Mouse (Mus musculus) liver, adult 2 months (tissue): Measurements from ENCODE around the gene Pus10. TPM values are rescaled to one million over a fixed set of nuclear protein-coding genes. Genes with fewer than 3 reads are reported as not detected.

Source experiments
- DNase-seq: peaks from one replicate; pipeline ENCODE4 v3.0.0-alpha.2; 2011; ENCODE audit warnings: low read depth, low spot score; ENCODE audit errors: extremely low read depth
- H3K27ac ChIP-seq: fragments of 200-500 bp; replicated peaks from 2 replicates; pipeline ENCODE4 v1.5.1; 2012; ENCODE audit warnings: low read depth, mild to moderate bottlenecking, control low read depth, inconsistent platforms, low read length; ENCODE audit not compliant: insufficient read depth
- H3K27me3 ChIP-seq: fragments of 200-500 bp; 2 replicates; pipeline ENCODE4 v1.6.1; 2012; ENCODE audit warnings: mild to moderate bottlenecking, moderate library complexity, low read length, inconsistent platforms; ENCODE audit not compliant: control insufficient read depth, insufficient read depth
- H3K36me3 ChIP-seq: fragments of 200-500 bp; 2 replicates; pipeline ENCODE4 v1.6.1; 2012; ENCODE audit warnings: low read length, inconsistent platforms; ENCODE audit not compliant: control insufficient read depth, insufficient read depth
- H3K4me1 ChIP-seq: fragments of 200-500 bp; 2 replicates; pipeline ENCODE4 v1.6.1; 2011; ENCODE audit warnings: low read length; ENCODE audit not compliant: control insufficient read depth, insufficient read depth
- H3K4me3 ChIP-seq: fragments of 200-500 bp; 2 replicates; pipeline ENCODE4 v1.5.1; 2011; ENCODE audit warnings: low read depth, mild to moderate bottlenecking, control low read depth, low read length, moderate library complexity; ENCODE audit not compliant: insufficient read depth
- H3K79me2 ChIP-seq: fragments of 200-500 bp; 2 replicates; pipeline ENCODE4 v1.6.1; 2012; ENCODE audit warnings: inconsistent platforms, mild to moderate bottlenecking, low read length, moderate library complexity; ENCODE audit not compliant: control insufficient read depth, insufficient read depth
- H3K9ac ChIP-seq: fragments of 200-500 bp; 2 replicates; pipeline ENCODE4 v1.6.1; 2012; ENCODE audit warnings: low read depth, mild to moderate bottlenecking, control low read depth, inconsistent platforms, low read length
- CTCF ChIP-seq: fragments of 200-500 bp; IDR thresholded peaks from 2 replicates; pipeline ENCODE4 v1.5.1; 2011; ENCODE audit warnings: low read depth, low read length, control low read depth
- POLR2A ChIP-seq: fragments of 200-500 bp; IDR thresholded peaks from 2 replicates; pipeline ENCODE4 v1.6.1; 2011; ENCODE audit warnings: low read length, control low read depth; ENCODE audit not compliant: insufficient read depth; ENCODE audit errors: extremely low read depth
- WGBS: fragments of 180-500 bp; shearing (Covaris S2); methylation state at CpG from one replicate; pipeline ENCODE4 v1.1.7; 2018; 5-methylcytosine and 5-hydroxymethylcytosine counted together
- polyA plus RNA-seq: library from polyadenylated mRNA; depleted of rRNA; stranded (reverse); fragments of >200 nt; gene quantifications from 2 replicates; pipeline ENCODE4 v1.2.3, GENCODE M21; 2012
- total RNA-seq: library from RNA; depleted of rRNA; stranded (reverse); fragments of >200 nt; gene quantifications from 2 replicates; pipeline ENCODE4 v1.2.3, GENCODE M21; 2014

The Pus10 gene
- total and polyA plus RNA-seq, 2 experiments: 1.7 to 21.6 TPM

DNA sequence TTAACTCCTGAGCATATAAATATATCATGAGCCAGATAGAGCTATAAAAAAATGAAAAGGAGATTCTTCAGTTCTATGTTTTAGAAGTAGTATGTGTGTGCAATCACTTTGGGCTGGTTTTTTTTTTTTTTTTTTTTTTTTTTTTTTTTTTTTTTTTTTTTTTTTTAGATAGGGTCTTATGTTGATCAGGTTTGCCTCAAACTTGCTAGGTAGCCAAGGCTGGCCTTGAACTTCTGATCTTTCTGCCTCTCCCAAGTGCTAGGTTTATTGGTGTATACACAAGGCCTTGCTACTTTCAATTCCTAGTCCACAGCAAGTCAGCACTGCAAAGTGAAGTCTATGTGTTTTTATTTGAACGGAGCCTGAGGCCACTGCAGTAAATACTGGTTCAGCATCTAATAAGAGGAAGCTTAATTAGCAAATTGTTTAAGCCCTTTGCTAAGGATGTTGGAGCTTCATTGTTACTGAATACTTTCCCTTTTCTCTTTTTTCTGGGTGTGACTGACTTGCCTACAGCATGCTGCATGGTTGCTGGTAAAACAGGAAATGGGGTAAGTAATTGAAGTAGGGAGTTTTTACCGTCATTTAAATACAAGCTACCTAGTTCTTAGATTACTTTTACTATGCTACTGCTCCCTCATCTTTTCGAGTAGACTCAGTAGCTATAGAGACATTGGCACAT lies 34.1 kb downstream of the Pus10 start:
- peak; percentile 39 for DNase-seq
- Histone ChIP-seq H3K27me3 (no peaks in the 10 kb centered on the region), H3K79me2 (no peaks in the 10 kb centered on the region), H3K27ac (no peak overlapping the region), H3K4me3 (no peak overlapping the region), H3K36me3 (peaks cover 2% of the 10 kb centered on the region; the same call in 1 of the 2 replicates), H3K9ac (no peak overlapping the region), H3K4me1 (peaks cover 5% of the 10 kb centered on the region; the same call in 1 of the 2 replicates)
- 79% methylated on average over 3 of the region's 3 CpGs for WGBS
- TF ChIP-seq POLR2A (no peak), CTCF (no peak)

DNA sequence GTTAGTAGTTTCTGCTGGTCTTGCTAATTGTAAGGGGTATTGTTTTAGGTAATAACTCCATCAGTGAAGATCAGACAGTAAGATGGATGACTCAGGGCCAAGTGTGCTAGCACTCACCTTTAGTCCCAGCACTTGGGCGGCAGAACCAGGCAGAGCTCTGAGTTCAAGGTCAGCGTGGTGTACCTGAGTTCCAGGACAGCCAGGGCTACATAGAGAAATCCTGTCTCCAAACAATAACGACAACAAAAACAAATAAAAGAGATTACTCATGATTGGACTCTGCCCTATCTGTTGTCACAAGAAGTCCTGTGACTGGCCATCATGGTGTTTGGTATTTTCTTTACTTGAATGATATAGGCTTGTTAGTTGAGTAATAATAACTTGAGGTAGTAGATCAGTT lies 36.4 kb downstream of the Pus10 start:
- H3K9ac ChIP-seq: no peak overlapping the region
- 0 out of 2 replicates have a peak, but pooled peaks cover 3% of the 10 kb centered on the region for H3K4me1 ChIP-seq
- no peaks in the 10 kb centered on the region for H3K27me3 ChIP-seq
- no peak overlapping the region for H3K4me3 ChIP-seq
- no peaks in the 10 kb centered on the region for H3K79me2 ChIP-seq
- peaks cover 6% of the 10 kb centered on the region; the same call in 1 of the 2 replicates for H3K36me3 ChIP-seq
- peak; percentile 82 for DNase-seq
- no peak overlapping the region for H3K27ac ChIP-seq
- TF ChIP-seq CTCF: no peak
- no peak for TF ChIP-seq POLR2A
- whole genome bisulfite sequencing: 27% methylated on average over 3 of the region's 3 CpGs

DNA sequence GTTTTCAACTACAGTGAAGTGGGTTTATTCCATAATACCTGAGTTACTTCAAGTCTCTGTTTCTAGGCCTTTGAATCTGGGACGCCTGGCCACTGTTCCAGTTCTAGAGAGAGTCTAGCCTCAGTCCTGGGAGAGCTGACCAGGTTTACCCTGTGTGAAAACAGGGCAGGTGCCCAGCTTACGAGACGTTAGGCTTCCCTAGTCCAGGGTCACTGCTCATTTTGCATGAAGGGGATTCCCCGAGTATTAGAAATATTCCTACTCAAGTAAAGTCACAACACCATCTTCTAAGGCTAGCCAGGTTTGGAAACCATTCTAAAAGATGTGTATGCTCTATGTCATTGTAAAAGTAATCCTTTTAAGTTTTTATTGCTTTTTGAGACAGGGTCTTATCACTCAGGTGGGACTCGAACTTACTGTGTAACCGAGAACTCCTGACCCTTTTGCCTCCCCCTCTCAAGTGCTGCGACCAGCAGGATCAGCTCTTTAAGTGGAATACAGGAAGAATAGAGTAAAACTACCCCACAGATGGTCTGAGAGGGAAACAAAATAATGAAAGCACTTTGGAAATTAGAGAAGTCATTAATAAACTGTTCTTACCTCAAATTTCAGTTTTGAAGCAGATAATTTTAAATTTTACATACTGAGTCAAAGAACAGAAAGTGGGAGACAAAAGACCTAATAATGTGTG lies 39.3 kb downstream of the Pus10 start:
- Histone ChIP-seq H3K4me1 (no peaks in the 10 kb centered on the region), H3K4me3 (no peak overlapping the region), H3K9ac (no peak overlapping the region), H3K27ac (no peak overlapping the region), H3K79me2 (no peaks in the 10 kb centered on the region), H3K27me3 (no peaks in the 10 kb centered on the region), H3K36me3 (peaks cover 23% of the 10 kb centered on the region)
- 89% methylated on average over 7 of the region's 7 CpGs for WGBS
- DNase-seq: no peak
- no peak for TF ChIP-seq CTCF
- TF ChIP-seq POLR2A: no peak

DNA sequence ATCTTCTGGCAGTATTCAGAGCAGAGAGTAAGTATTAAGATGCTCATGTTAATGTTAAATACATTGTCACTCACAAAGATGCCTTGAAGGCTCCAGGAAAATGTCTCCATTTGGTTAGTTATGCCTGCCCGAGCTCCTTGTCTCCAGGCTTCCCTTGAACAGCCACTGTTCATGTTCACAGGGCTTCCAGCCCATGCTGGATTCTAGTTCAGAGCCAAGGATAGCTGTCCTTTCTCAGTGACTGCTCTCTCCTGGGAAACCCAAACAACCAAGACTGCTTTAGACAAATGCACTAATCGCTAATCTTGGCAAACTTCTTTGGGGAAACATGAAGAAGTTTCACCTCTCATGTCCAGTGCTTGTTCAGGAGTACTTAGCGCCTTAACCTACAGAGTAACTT lies 46.8 kb downstream of the Pus10 start:
- Histone ChIP-seq H3K4me1 (no peaks in the 10 kb centered on the region), H3K4me3 (no peak overlapping the region), H3K27ac (no peak overlapping the region), H3K36me3 (peaks cover 52% of the 10 kb centered on the region), H3K9ac (no peak overlapping the region), H3K79me2 (no peaks in the 10 kb centered on the region), H3K27me3 (no peaks in the 10 kb centered on the region)
- DNase-seq: no peak
- WGBS: 96% methylated on average over 3 of the region's 3 CpGs
- no peak for TF ChIP-seq CTCF
- TF ChIP-seq POLR2A: no peak

DNA sequence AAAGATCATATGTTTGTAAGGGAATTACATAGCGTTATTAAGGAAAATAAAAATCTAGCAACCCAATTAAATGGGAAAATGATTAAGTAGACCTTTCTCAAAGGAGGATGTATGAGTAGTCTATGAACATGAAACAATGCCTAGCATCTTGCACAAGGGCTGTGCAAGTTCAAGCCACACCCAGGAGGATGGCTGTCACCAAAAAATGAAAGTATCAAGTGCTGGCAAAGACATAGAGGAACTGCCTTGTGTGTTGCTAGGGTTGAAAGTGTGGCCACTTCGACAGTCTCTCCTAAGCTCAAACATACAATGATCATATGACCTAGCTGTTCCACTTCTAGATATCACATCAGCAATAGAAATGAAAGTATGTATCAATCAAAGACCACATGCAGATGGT lies 53.4 kb downstream of the Pus10 start:
- Histone ChIP-seq H3K4me3 (no peak overlapping the region), H3K36me3 (peaks cover 39% of the 10 kb centered on the region), H3K9ac (no peak overlapping the region), H3K79me2 (no peaks in the 10 kb centered on the region), H3K27me3 (no peaks in the 10 kb centered on the region), H3K4me1 (no peaks in the 10 kb centered on the region), H3K27ac (no peak overlapping the region)
- no peak for DNase-seq
- WGBS: 87% methylated on average over 2 of the region's 2 CpGs
- TF ChIP-seq POLR2A (no peak), CTCF (no peak)

DNA sequence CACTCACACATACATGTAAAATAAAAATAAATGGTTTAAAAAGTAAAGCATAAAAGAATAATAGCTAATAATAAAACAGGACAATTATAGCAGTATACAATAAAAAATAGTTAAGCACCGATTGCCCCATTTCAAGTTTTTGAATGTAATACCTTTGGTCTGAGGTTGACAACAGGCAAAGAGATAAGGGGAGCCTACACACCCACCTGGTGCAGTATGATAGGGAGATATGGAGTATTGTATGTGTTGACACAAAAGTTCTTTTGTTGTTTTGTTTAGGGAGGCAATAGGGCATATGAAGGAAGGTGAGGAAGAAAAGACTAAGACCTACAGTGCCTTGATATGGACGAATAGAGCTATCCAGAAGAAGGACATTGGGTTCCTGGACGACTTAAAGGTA lies 54.4 kb downstream of the Pus10 start:
- no peak overlapping the region for H3K4me3 ChIP-seq
- peaks cover 35% of the 10 kb centered on the region for H3K36me3 ChIP-seq
- H3K79me2 ChIP-seq: no peaks in the 10 kb centered on the region
- H3K27me3 ChIP-seq: no peaks in the 10 kb centered on the region
- no peak overlapping the region for H3K27ac ChIP-seq
- no peak overlapping the region for H3K9ac ChIP-seq
- WGBS: 88% methylated on average over 3 of the region's 3 CpGs
- no peak for DNase-seq
- TF ChIP-seq POLR2A (no peak), CTCF (no peak)
- no peaks in the 10 kb centered on the region for H3K4me1 ChIP-seq
